Mouse (Mus musculus) neural tube, embryonic 12.5 days (tissue): ENCODE data around the gene Mtmr10. TPM values are rescaled to one million over a fixed set of nuclear protein-coding genes. Genes with fewer than 3 reads are reported as not detected.

Source experiments
- microRNA-seq: library from miRNA; unstranded; fragments of <30 nt; microRNA quantifications from one replicate; pipeline ENCODE4, GENCODE M21; 2017
- polyA plus RNA-seq: library from polyadenylated mRNA; unstranded; fragments of >200 nt; fragmentation: Nextera tagmentation; extraction: Ambion mirVana; gene quantifications from 2 replicates; pipeline ENCODE4 v1.2.1, GENCODE M21; 2016

The Mtmr10 gene
- polyA plus RNA-seq, 1 experiment from 2014 or later, result 14.5 TPM

Small RNA genes lying within 50 kb of the gene (microRNA-seq; reads per million reads assigned to microRNA genes)
- gene Mir6416, result not detected

Other genes with a start within 250 kb of the Mtmr10 start
- gene Trpm1, start 133.8 kb upstream of the Mtmr10 start, polyA plus RNA-seq, result 0.15 and 0.17 TPM in 2 replicates
- 6.8 and 8.5 TPM in 2 replicates for gene Fan1, start 86.4 kb downstream of the Mtmr10 start, polyA plus RNA-seq
- 38.9 and 46.6 TPM in 2 replicates for gene Mphosph10, start 104.6 kb downstream of the Mtmr10 start, polyA plus RNA-seq
- 34.8 and 40.6 TPM in 2 replicates for gene Mcee, start 105.0 kb downstream of the Mtmr10 start, polyA plus RNA-seq
- 147 and 159 TPM in 2 replicates for gene Apba2, start 214.1 kb downstream of the Mtmr10 start, polyA plus RNA-seq